Comparison of ENCODE assay signal across 8 mouse cellular contexts in the genomic region with DNA sequence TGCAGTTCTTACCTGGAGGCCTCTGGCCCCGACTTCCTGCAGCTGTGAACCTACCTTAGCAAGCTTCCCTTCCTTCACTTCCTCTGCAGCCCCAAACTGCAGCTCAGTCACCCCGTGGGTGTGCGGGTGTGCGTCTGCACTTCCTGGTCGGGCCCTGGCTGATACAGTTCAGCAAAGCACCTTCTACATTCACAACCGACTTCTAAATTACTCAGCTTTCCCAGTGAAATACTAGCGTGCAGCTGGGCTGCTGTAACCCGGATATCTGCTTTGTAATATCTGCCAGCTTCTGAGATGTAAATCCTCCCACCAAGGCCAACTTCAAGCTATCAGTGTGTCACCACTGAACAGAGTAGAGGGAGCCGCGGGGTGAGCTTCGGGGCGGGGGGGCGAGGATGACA. TPM values are rescaled to one million over a fixed set of nuclear protein-coding genes. Genes with fewer than 3 reads are reported as not detected.
DNase-seq lines count a peak whose midpoint lies in the region; ATAC-seq and TF ChIP-seq lines count a peak whose summit lies in the region.

No protein-coding gene starts in this region.

- H3K4me1 ChIP-seq in neural tube, embryonic 11.5 days (ENCODE audit: control insufficient read depth, insufficient read depth, low read length), result peaks cover 8% of the 10 kb centered on the region; the same call in 1 of the 2 replicates
- peaks cover 16% of the 10 kb centered on the region for H3K4me1 ChIP-seq in forebrain, embryonic 10.5 days
- peaks cover 13% of the 10 kb centered on the region for H3K4me1 ChIP-seq in limb, embryonic 12.5 days (replicated peaks)
- H3K4me1 ChIP-seq in spleen, adult 2 months (ENCODE audit: control insufficient read depth, insufficient read depth, insufficient read length), result peaks cover 10% of the 10 kb centered on the region; the same call in 1 of the 2 replicates

- H3K27me3 ChIP-seq in neural tube, embryonic 11.5 days (ENCODE audit: control insufficient read depth, insufficient read depth, low read length), result no peaks in the 10 kb centered on the region
- H3K27me3 ChIP-seq in forebrain, embryonic 10.5 days (ENCODE audit: poor library complexity, severe bottlenecking), result no peaks in the 10 kb centered on the region
- H3K27me3 ChIP-seq in limb, embryonic 12.5 days, result no peaks in the 10 kb centered on the region
- no peaks in the 10 kb centered on the region for H3K27me3 ChIP-seq in spleen, adult 2 months (ENCODE audit: control insufficient read depth, insufficient read depth, low read length)

- no peak overlapping the region for H3K4me3 ChIP-seq in neural tube, embryonic 11.5 days (ENCODE audit: low read depth, low read length)
- H3K4me3 ChIP-seq in forebrain, embryonic 10.5 days, result no peak overlapping the region
- no peak overlapping the region for H3K4me3 ChIP-seq in limb, embryonic 12.5 days (replicated peaks)
- H3K4me3 ChIP-seq in spleen, adult 2 months (ENCODE audit: extremely low read depth, insufficient read depth, insufficient read length), result no peak overlapping the region

- H3K36me3 ChIP-seq in neural tube, embryonic 11.5 days (ENCODE audit: control insufficient read depth, insufficient read depth, low read length), result peaks cover 15% of the 10 kb centered on the region
- H3K36me3 ChIP-seq in forebrain, embryonic 10.5 days (replicated peaks), result peaks cover 70% of the 10 kb centered on the region
- peaks cover 50% of the 10 kb centered on the region for H3K36me3 ChIP-seq in limb, embryonic 12.5 days
- peaks cover 25% of the 10 kb centered on the region for H3K36me3 ChIP-seq in spleen, adult 2 months (ENCODE audit: control insufficient read depth, insufficient read depth, low read length)

- DNase-seq in neural tube, embryonic 11.5 days (ENCODE audit: low spot score), result no peak
- DNase-seq in neural tube, embryonic 10.5 days (ENCODE audit: extremely low spot score, low spot score), result no peak
- DNase-seq in forebrain, embryonic 10.5 days (ENCODE audit: extremely low spot score, low spot score), result no peak
- DNase-seq in spleen, adult 2 months (ENCODE audit: low read depth in 1 of 2, low spot score in 2 of 2), result peak; percentile 55 to 77
- no peak for DNase-seq in frontal cortex, postnatal 36 days (ENCODE audit: low spot score in 2 of 2)
- no peak for DNase-seq in left cerebral cortex, adult 9 months (ENCODE audit: low spot score in 2 of 2)

- no peak overlapping the region for H3K4me2 ChIP-seq in neural tube, embryonic 11.5 days (ENCODE audit: low read depth)
- H3K4me2 ChIP-seq in limb, embryonic 12.5 days, result no peak overlapping the region

- no peak for TF ChIP-seq CTCF in spleen, adult 2 months (IDR thresholded peaks at IDR 0.05; ENCODE audit: extremely low read depth, insufficient read depth, insufficient read length, insufficient replicate concordance)

- no peaks in the 10 kb centered on the region for H3K9me3 ChIP-seq in neural tube, embryonic 11.5 days (ENCODE audit: control insufficient read depth, low read length)
- no peaks in the 10 kb centered on the region for H3K9me3 ChIP-seq in forebrain, embryonic 10.5 days
- no peaks in the 10 kb centered on the region for H3K9me3 ChIP-seq in limb, embryonic 12.5 days

- no peak overlapping the region; the same call in 1 of the 2 replicates for H3K9ac ChIP-seq in neural tube, embryonic 11.5 days (ENCODE audit: low read length)
- 0 out of 2 replicates have a peak overlapping the region, but pooled peaks have one; percentile 27 for H3K9ac ChIP-seq in limb, embryonic 12.5 days (replicated peaks)

- 86% methylated on average over 13 of the region's 13 CpGs for WGBS in neural tube, embryonic 11.5 days
- 80% methylated on average over 13 of the region's 13 CpGs for WGBS in forebrain, embryonic 10.5 days
- 81% methylated on average over 13 of the region's 13 CpGs for WGBS in limb, embryonic 12.5 days
- 13% methylated on average over 13 of the region's 13 CpGs for WGBS in spleen, adult 2 months

- H3K27ac ChIP-seq in neural tube, embryonic 11.5 days (ENCODE audit: low read depth, low read length), result peak overlapping the region; percentile 42; the same call in 1 of the 2 replicates
- peak overlapping the region; percentile 61 for H3K27ac ChIP-seq in forebrain, embryonic 10.5 days
- peak overlapping the region; percentile 88 for H3K27ac ChIP-seq in limb, embryonic 12.5 days
- peak overlapping the region; percentile 83 for H3K27ac ChIP-seq in spleen, adult 2 months (ENCODE audit: insufficient read depth, low read length)

- peak; percentile 53 for TF ChIP-seq POLR2A in spleen, adult 2 months (IDR thresholded peaks at IDR 0.05; ENCODE audit: low read depth, low read length)

- no peak for ATAC-seq in neural tube, embryonic 11.5 days (ENCODE audit: insufficient read depth, low FRiP score, low TSS enrichment)
- ATAC-seq in limb, embryonic 12.5 days (ENCODE audit: insufficient number of reproducible peaks, insufficient read depth, low FRiP score, low TSS enrichment, low read depth), result no peak
- ATAC-seq in erythroblast, adult 5-6 weeks (replicated peaks; ENCODE audit: low FRiP score, poor library complexity, severe bottlenecking), result no peak

RNA-seq across cellular contexts. Expression of a gene that starts 11.2 kb away (rescaled TPM):
- polyA plus RNA-seq in neural tube, embryonic 11.5 days (2014; fragmentation: Nextera tagmentation; extraction: Ambion mirVana), result 37.7 and 41.8 TPM in 2 replicates
- polyA plus RNA-seq in forebrain, embryonic 10.5 days (2016; fragmentation: Nextera tagmentation; extraction: Ambion mirVana), result 53.2 and 53.8 TPM in 2 replicates
- polyA plus RNA-seq in limb, embryonic 12.5 days (2016; fragmentation: Nextera tagmentation; extraction: Ambion mirVana), result 35.2 and 35.3 TPM in 2 replicates
- 12.8 and 20.1 TPM in 2 replicates for polyA plus RNA-seq in spleen, adult 2 months (2012; rRNA removed)
- 6.7 and 9.0 TPM in 2 replicates for total RNA-seq in erythroblast, adult 5-6 weeks (2015; ENCODE audit: low replicate concordance)
- 3.2 and 10.3 TPM in 2 replicates for total RNA-seq in erythroblast, adult 5-6 weeks (2017; ENCODE audit: low replicate concordance)

RNA-seq across cellular contexts. Expression of a gene that starts 15.0 kb away (rescaled TPM):
- 5.1 TPM in 2 replicates for polyA plus RNA-seq in neural tube, embryonic 11.5 days (2014; fragmentation: Nextera tagmentation; extraction: Ambion mirVana)
- polyA plus RNA-seq in forebrain, embryonic 10.5 days (2016; fragmentation: Nextera tagmentation; extraction: Ambion mirVana), result 5.9 and 7.2 TPM in 2 replicates
- 7.6 and 9.2 TPM in 2 replicates for polyA plus RNA-seq in limb, embryonic 12.5 days (2016; fragmentation: Nextera tagmentation; extraction: Ambion mirVana)
- 5.3 and 5.4 TPM in 2 replicates for polyA plus RNA-seq in spleen, adult 2 months (2012; rRNA removed)
- total RNA-seq in erythroblast, adult 5-6 weeks (2015; ENCODE audit: low replicate concordance), result not detected in 2 replicates
- total RNA-seq in erythroblast, adult 5-6 weeks (2017; ENCODE audit: low replicate concordance), result 7.9 TPM in 1 of 2 replicates, not detected in the other

RNA-seq across cellular contexts. Expression of a gene that starts 29.1 kb away (rescaled TPM):
- polyA plus RNA-seq in neural tube, embryonic 11.5 days (2014; fragmentation: Nextera tagmentation; extraction: Ambion mirVana), result 4.2 and 4.9 TPM in 2 replicates
- 1.3 and 2.5 TPM in 2 replicates for polyA plus RNA-seq in forebrain, embryonic 10.5 days (2016; fragmentation: Nextera tagmentation; extraction: Ambion mirVana)
- 5.1 and 6.2 TPM in 2 replicates for polyA plus RNA-seq in limb, embryonic 12.5 days (2016; fragmentation: Nextera tagmentation; extraction: Ambion mirVana)
- polyA plus RNA-seq in spleen, adult 2 months (2012; rRNA removed), result 4.3 and 6.5 TPM in 2 replicates
- total RNA-seq in erythroblast, adult 5-6 weeks (2015; ENCODE audit: low replicate concordance), result 0.58 and 0.63 TPM in 2 replicates
- total RNA-seq in erythroblast, adult 5-6 weeks (2017; ENCODE audit: low replicate concordance), result 2.7 TPM in 1 of 2 replicates, not detected in the other

RNA-seq across cellular contexts. Expression of a gene that starts 57.7 kb away (rescaled TPM):
- polyA plus RNA-seq in neural tube, embryonic 11.5 days (2014; fragmentation: Nextera tagmentation; extraction: Ambion mirVana), result 181 and 196 TPM in 2 replicates
- polyA plus RNA-seq in forebrain, embryonic 10.5 days (2016; fragmentation: Nextera tagmentation; extraction: Ambion mirVana), result 190 and 226 TPM in 2 replicates
- polyA plus RNA-seq in limb, embryonic 12.5 days (2016; fragmentation: Nextera tagmentation; extraction: Ambion mirVana), result 199 and 203 TPM in 2 replicates
- polyA plus RNA-seq in spleen, adult 2 months (2012; rRNA removed), result 36.9 and 45.3 TPM in 2 replicates
- 65.3 and 70.2 TPM in 2 replicates for total RNA-seq in erythroblast, adult 5-6 weeks (2015; ENCODE audit: low replicate concordance)
- 65.7 and 80.3 TPM in 2 replicates for total RNA-seq in erythroblast, adult 5-6 weeks (2017; ENCODE audit: low replicate concordance)

Comparison
In these comparisons a context has a peak if more than half of its experiments do, and no peak if none do; other contexts are left out.
1. DNase-seq: peak in spleen, adult 2 months (2 of 2); none in neural tube, embryonic 11.5 days (single experiment), neural tube, embryonic 10.5 days (single experiment), forebrain, embryonic 10.5 days (single experiment), frontal cortex, postnatal 36 days (0 of 2) and left cerebral cortex, adult 9 months (0 of 2).
2. Peak in every context shown above with its lines, with median percentiles within 50 percentile points of each other: H3K27ac ChIP-seq.